Mouse (Mus musculus) heart, adult 8-10 months (tissue): ENCODE measurements at regions not wholly inside any gene's neighbourhood (a gene's known extent, or its start where the extent isn't known, plus 50 kb on each side); places are given as distances from the start of the nearest gene placed in this dataset.
"Not testable (repeated sequence)": the region's sequence is repeated elsewhere in the genome, so short reads cannot be mapped to it uniquely, and the experiment has no call there.

ENCODE experiments used
- DNase-seq: peaks from one replicate; pipeline ENCODE4 v3.0.0; 2022; ENCODE audit warnings: low spot score

GRCm38 (mm10) chr3:18522562-18522961, 574.4 kb downstream of the Cypt12 start:
- DNase-seq = no peak

GRCm38 (mm10) chr3:18524011-18524410, 575.8 kb downstream of the Cypt12 start:
- no peak for DNase-seq

DNA sequence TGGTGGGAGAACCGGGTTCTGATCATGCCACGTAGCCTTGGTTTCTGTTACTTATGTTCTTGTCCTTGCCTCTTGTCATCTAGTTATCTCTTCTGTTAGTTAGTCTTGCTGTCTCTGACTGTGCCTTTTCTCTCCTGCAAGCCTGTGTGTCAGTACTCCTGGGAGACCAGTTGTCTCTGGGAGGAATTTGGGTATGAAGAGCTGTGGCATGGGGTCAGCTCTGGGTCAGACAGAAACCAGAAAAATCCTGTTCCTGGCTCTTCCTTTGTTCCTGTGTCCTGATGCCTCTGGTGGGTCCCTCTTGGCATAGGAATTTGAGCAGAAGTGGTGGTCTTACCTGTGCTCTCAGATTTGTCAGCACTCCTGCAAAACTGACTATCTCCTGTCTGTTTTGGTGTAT, 609.0 kb downstream of the Cypt12 start:
- DNase-seq = no peak

DNA sequence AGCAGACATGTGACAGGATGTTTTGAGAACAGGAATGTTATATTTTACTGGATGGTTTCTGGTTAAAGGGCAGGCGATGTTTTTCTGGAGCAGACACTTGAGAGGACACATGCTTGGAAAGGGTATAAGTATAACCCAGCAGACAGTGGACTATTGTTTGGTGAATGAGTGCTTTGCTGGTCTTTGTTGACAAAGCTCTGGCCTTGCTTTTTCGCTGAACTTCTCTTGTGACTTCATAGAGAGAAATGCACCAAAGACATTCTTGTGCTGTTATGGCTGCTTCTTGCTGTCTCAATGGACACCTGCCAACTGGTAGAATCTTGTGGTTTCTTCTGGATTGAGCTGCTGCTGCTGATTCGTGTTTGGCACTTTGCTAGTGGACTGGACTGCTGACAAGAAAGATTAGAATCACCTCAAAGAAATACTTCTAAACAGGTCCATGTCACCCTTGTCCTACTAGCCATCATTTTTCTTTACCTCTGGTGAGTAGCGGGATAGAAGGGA, 612.1 kb downstream of the Cypt12 start:
- DNase-seq = no peak

DNA sequence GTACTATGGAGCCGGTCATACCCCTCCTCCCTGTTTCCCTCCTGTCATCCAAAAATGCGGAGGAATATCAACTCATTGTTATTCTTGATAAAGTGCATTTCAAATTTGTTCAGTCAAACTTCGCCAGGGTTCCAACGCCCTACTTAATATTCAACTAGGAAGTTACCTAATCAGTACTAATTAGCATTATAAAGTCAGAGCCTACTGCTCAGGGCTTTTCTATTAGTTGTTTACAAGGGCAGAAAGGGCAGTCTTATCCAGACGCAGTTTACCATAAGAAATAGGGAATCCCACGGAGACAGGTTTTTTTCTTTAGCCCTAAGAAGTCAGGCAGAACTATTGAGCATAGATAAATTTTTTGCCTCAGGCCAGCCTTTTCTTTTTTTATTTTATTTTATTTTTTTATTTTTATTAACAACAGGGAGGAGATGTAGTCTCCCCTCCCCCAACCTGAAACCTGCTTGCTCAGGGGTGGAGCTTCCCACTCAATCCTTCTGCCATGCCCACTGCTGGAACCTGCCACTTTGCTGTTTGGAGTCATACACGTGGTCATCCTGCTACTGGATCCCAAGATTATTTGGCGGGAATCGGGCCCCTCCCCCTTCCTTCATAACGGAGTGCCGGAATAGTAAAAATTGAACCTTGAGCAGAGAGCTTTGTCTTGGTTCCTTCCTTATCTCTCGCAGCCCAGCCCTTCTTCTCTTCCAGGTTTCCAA, 632.9 kb downstream of the Cypt12 start:
- not testable (repeated sequence) for DNase-seq

DNA sequence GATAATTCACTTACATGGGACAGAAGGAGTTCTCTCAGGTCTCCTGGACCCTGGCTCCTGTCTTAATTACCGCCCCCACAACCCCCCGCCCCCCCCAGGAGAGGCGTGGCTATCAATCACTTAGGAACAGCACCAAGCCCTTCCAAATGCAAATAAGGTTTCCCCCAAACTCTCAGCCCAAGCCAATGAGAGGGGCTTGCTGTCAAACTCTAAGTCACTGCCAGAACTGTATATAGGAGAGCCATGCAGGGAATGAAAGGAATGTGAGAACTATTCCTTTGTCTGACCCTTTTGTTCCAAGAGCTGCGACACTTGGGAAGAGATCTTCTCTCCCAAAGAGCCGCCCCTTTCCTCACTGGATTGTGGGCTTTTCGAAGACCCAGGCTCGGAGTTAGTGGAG, 672.4 kb downstream of the Cypt12 start:
- no peak for DNase-seq

DNA sequence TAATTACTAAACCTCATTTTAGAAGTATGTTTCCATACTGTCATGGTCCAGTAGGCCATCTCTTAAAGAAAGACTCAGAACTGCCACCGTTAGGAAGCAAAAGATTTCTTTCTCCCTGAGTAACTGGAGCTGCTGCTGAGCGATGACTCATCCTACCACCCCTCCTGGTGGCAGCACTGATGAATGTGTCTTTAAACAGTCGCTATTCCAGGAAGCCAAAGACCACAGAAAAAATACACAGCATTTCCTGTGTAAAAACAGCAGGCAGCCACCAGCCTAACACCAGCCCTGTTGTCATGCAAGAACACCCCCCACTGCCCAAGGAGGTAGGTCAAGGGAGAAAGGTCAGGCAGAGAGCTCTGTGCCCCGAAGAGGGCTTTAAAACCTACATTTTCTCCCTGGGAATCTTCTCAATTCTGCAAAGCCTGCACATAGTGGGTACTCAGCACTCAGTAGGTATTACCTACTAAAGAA, 675.7 kb downstream of the Cypt12 start:
- peak; percentile 51 for DNase-seq

DNA sequence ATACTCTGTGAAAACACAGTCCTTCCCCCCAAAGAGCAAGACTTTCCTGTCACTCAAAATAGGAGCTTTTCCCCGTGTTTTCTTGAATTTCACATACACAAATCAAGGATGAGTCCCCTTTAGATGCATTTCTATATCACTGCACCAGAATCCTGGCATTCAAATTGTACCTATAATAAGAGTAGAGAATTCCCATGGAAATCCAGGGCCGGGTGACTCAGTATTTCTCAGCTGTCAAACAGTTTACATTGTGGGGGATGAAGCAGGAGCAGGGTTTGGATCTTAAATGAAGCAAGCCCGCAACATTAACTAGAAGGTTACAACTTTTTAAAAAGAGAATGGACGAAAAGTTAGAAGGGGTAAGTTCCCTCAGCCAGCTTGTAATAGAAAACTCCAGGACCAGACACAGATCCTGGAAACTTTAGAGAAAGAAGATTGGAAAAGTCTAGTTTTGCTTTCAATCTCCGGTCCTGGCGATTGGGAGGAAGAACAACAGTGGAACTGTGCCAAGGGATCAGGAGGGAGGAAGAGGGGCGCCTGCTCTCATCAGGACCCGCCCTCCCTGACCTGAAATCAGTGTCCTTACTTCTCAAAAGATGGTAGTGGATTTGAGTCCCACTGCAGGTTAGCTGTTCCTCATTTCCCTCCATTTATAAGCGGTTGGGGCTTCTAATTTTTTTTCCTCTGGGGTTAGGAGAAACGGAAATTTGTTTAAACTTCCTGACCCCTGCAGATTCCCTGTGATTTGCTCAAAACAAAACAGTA, 676.4 kb downstream of the Cypt12 start:
- DNase-seq = peak; percentile 54

- no peak for DNase-seq
Observed at GRCm38 (mm10) chr3:18625395-18626328, 677.5 kb downstream of the Cypt12 start.

DNA sequence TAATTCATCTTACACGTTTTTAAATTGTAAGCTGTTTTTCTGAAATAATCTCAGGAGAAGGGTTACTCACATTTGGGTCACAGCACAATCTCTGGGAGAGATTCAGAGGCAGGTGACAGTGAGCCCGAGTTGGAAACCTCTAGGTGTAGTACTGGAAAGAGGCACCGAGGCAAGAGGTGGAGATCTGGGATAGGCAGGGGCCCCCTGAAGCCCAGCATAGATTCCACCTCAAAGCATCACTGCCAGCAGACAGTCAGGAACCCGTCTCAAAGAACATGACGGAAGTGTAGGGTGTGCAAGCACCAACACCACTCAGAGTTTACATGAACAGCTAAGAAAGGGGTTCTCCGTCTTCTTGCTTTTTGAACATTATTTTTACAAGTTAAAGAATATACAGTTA, 678.2 kb downstream of the Cypt12 start:
- DNase-seq = no peak

- no peak for DNase-seq
Observed at GRCm38 (mm10) chr3:18626820-18627219, 678.6 kb downstream of the Cypt12 start.

DNA sequence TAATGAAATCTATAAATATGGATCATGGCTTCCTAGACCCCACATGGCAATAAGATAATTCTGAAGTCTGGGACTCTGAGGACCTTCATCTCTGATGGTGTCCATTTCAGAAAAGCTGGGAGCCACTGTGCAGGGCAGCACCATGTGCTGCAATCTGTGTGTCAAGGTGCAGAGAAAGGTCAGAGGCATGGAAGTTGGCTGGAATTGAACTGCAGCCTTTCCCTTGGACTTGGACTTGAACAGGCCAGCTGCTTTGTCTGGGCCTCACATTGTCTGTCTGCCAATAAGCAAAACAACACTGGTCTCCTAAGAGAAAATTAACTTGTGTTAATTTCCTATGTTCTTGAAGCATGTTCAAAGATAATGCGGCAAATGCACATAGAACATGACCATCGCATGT, 681.0 kb downstream of the Cypt12 start:
- no peak for DNase-seq

DNA sequence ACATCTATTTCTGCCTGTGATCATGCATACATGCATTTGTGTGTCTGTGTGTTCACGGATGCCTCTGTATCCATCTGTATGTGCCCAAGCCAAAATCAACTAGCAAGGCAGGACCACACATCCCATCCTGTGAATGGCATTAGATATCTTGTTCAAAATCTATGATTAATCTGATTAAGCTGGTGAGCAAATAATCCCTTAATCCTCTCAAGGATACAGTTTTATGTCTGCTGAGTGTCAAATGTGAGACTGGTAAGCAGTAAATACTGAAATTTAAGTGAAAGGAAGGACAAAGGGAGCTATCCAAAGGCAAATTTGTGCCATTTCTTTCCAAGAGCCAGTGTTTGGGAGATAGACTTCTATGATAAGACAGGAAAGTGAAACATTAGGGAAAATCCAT, 683.4 kb downstream of the Cypt12 start:
- no peak for DNase-seq

DNA sequence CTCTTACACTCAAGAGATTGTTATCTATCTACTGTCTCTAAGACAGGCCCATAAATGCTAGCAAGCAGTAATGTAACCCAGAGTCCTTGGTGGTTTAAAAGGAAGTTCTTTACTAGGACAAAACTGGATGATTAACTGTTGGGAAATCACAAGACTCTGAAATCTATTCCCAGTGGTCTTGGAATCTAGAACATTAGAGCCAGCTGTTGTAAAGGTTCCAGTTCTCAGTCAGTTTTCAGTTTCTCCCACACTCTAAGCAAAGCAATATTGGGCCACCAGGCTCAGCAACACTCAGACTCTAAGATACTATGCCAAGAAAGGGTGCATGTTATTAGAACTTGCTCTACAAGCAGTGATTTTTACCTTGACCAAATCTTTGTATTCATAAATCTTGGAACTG, 686.6 kb downstream of the Cypt12 start:
- peak; percentile 56 for DNase-seq

DNA sequence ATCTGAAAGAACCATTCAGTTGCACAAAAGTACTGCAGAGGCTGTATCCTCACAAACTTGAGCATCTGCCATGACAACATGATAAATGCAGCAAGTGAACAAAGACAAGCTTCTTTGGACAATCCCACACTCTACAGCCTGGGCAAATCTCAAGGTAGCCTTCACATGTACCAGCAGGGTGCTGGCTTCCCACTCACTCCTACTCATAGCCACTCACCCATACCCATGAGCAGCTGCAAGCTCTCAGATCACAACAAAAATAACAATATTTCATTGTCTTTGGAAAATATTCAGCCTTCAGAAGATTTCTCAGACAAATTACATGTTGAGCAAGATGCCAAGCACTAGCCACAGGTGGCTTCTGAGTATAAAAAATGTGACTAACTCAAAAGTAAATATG, 689.3 kb downstream of the Cypt12 start:
- no peak for DNase-seq

DNA sequence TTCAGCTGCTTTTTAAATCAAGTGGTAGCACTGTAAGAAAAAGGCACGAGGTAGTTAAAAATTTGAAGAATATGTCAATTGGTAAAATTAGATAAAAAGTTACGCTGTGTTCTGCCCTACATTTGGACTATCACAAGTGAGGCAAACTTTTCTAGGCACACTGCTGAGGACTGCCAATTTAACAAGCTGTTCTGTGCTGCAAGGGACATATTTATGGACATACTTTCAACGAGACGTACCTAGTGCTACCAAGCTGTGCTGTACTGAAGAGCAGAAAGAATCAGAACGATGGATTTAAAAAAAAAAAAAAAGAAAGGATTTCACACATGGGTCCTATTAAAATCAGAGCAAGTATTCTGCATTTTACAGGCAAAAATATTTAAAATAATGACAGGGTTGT, 692.1 kb downstream of the Cypt12 start:
- DNase-seq = no peak

GRCm38 (mm10) chr3:18641688-18642087, 693.5 kb downstream of the Cypt12 start:
- DNase-seq = no peak

GRCm38 (mm10) chr3:18643408-18644035, 695.3 kb downstream of the Cypt12 start:
- DNase-seq = peak; percentile 31

- no peak for DNase-seq
Observed at GRCm38 (mm10) chr3:18645481-18645880, 697.3 kb downstream of the Cypt12 start.

- DNase-seq = no peak
Observed at GRCm38 (mm10) chr3:18645927-18646326, 697.7 kb downstream of the Cypt12 start.

DNA sequence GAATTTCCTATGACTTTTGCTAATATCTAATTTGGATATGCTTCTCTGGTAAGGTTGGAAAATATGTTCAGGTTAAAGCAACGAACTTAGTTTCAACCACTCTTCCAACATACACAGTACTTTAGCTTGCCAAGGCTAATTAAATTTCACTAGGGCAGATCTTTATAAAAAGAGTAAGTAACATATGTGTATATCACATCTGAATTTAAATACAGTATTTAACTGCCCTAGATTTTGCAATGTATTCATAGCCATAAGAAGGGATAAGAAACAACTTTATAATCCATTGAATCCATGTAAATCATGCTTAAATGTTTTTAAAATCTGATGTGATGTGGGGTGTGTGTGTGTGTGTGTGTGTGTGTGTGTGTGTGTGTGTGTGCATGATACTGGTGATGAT, 705.3 kb downstream of the Cypt12 start:
- DNase-seq = no peak
